Mouse (Mus musculus) stomach, embryonic 14.5 days (tissue): ENCODE measurements around the gene Inca1. TPM values are rescaled to one million over a fixed set of nuclear protein-coding genes. Genes with fewer than 3 reads are reported as not detected.

Experiments
- ATAC-seq: fragments of 200-750 bp; cut with Nextera tagmentation; 2 replicates; pipeline ENCODE4 v1.8.0; 2017; ENCODE audit warnings: low read depth, moderate TSS enrichment; ENCODE audit not compliant: insufficient number of reproducible peaks, insufficient read depth, low FRiP score
- H3K27ac ChIP-seq: fragments of 300-500 bp; sonication (generic); 2 replicates; pipeline ENCODE4 v1.5.1; 2014; ENCODE audit warnings: mild to moderate bottlenecking, low read length, moderate library complexity, mixed read lengths
- H3K27me3 ChIP-seq: fragments of 300-500 bp; sonication (generic); 2 replicates; pipeline ENCODE4 v1.6.1; 2014; ENCODE audit warnings: low read length, control low read depth, mixed read lengths; ENCODE audit not compliant: control insufficient read depth, insufficient read depth
- H3K36me3 ChIP-seq: fragments of 300-500 bp; sonication (generic); 2 replicates; pipeline ENCODE4 v1.6.1; 2014; ENCODE audit warnings: mild to moderate bottlenecking, control low read depth, low read length, moderate library complexity, mixed read lengths; ENCODE audit not compliant: control insufficient read depth, insufficient read depth
- H3K4me1 ChIP-seq: fragments of 300-500 bp; sonication (generic); 2 replicates; pipeline ENCODE4 v1.6.1; 2014; ENCODE audit warnings: low read length, control low read depth, mixed read lengths; ENCODE audit not compliant: control insufficient read depth, insufficient read depth
- H3K4me2 ChIP-seq: fragments of 300-500 bp; sonication (generic); replicated peaks from 2 replicates; pipeline ENCODE4 v1.6.1; 2014; ENCODE audit warnings: low read depth, low read length, control low read depth
- H3K4me3 ChIP-seq: fragments of 300-500 bp; sonication (generic); 2 replicates; pipeline ENCODE4 v1.5.1; 2014; ENCODE audit warnings: low read depth, low read length, control low read depth
- H3K9ac ChIP-seq: fragments of 300-500 bp; sonication (generic); replicated peaks from 2 replicates; pipeline ENCODE4 v1.6.1; 2014; ENCODE audit warnings: low read depth, mild to moderate bottlenecking, control low read depth, low read length, moderate library complexity, mixed read lengths
- H3K9me3 ChIP-seq: fragments of 300-500 bp; sonication (generic); 2 replicates; pipeline ENCODE4 v1.6.1; 2016; ENCODE audit warnings: low read depth, low read length, control low read depth; ENCODE audit not compliant: control insufficient read depth
- WGBS: fragments of 180-500 bp; shearing (Covaris S2); extraction: QIAGEN DNeasy Blood & Tissue Kit; methylation state at CpG from one replicate; pipeline ENCODE4 v1.1.7; 2014; 5-methylcytosine and 5-hydroxymethylcytosine counted together
- polyA plus RNA-seq: library from polyadenylated mRNA; unstranded; fragments of >200 nt; fragmentation: Nextera tagmentation; extraction: Ambion mirVana; gene quantifications from 2 replicates; pipeline ENCODE4 v1.2.1, GENCODE M21; 2014

The Inca1 gene
- polyA plus RNA-seq, 1 experiment from 2014 or later: 1.0 TPM

GRCm38 (mm10) chr11:70713222-70713621, 13.3 kb upstream of the Inca1 start:
- Histone ChIP-seq H3K36me3 (peaks cover 47% of the 10 kb centered on the region), H3K27me3 (no peaks in the 10 kb centered on the region), H3K9ac (no peak overlapping the region), H3K4me3 (no peak overlapping the region), H3K9me3 (no peaks in the 10 kb centered on the region), H3K4me2 (no peak overlapping the region), H3K27ac (no peak overlapping the region), H3K4me1 (no peaks in the 10 kb centered on the region)
- no peak for ATAC-seq
- WGBS: 78% methylated on average over 6 of the region's 6 CpGs

GRCm38 (mm10) chr11:70711026-70711425, 11.1 kb upstream of the Inca1 start:
- H3K4me3 ChIP-seq: no peak overlapping the region
- H3K9me3 ChIP-seq: no peaks in the 10 kb centered on the region
- H3K27me3 ChIP-seq: no peaks in the 10 kb centered on the region
- no peaks in the 10 kb centered on the region for H3K4me1 ChIP-seq
- 91% methylated on average over 10 of the region's 10 CpGs for WGBS
- H3K27ac ChIP-seq: no peak overlapping the region
- no peak overlapping the region for H3K9ac ChIP-seq
- H3K4me2 ChIP-seq: no peak overlapping the region
- no peak for ATAC-seq
- peaks cover 54% of the 10 kb centered on the region for H3K36me3 ChIP-seq

DNA sequence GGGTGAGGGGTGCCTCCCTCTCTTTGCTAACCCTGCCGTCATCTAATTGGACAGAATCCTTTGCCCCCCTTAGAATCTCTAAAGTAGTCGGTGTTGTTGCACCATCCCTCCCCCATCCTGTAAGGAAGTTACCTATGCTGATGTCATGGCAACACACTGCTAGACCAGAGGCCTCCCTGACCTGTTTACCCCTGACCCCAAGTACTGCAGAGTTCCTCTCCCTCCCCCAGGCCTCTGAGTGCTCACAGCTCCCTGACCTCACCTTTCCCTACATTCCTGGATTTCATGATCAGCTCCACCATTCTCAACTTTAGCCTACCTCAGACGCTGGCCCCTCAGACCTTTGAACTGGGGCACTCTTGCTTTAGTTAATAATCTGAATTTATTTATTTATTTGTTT, 6.2 kb upstream of the Inca1 start:
- peaks cover 77% of the 10 kb centered on the region for H3K36me3 ChIP-seq

GRCm38 (mm10) chr11:70702781-70703180, 2.8 kb upstream of the Inca1 start:
- 74% methylated on average over 6 of the region's 6 CpGs for WGBS

More for the DNA sequence above, 6.2 kb upstream of the Inca1 start:
- Histone ChIP-seq H3K4me1 (peaks cover 16% of the 10 kb centered on the region; the same call in 1 of the 2 replicates), H3K9me3 (no peaks in the 10 kb centered on the region), H3K4me3 (no peak overlapping the region), H3K27ac (no peak overlapping the region), H3K27me3 (no peaks in the 10 kb centered on the region), H3K4me2 (no peak overlapping the region), H3K9ac (no peak overlapping the region)
- ATAC-seq: no peak
- WGBS: 65% methylated on average over 3 of the region's 3 CpGs

GRCm38 (mm10) chr11:70701984-70702733, 2.2 kb upstream of the Inca1 start:
- Histone ChIP-seq H3K36me3 (peaks cover 40% of the 10 kb centered on the region), H3K9ac (no peak overlapping the region), H3K4me1 (peaks cover 18% of the 10 kb centered on the region; the same call in 1 of the 2 replicates), H3K4me2 (peak overlapping the region; percentile 84), H3K27me3 (no peaks in the 10 kb centered on the region), H3K9me3 (no peaks in the 10 kb centered on the region), H3K27ac (no peak overlapping the region), H3K4me3 (peak overlapping the region; percentile 93; the same call in 1 of the 2 replicates)
- 81% methylated on average over 6 of the region's 6 CpGs for WGBS
- ATAC-seq: no peak

More at GRCm38 (mm10) chr11:70702781-70703180, 2.8 kb upstream of the Inca1 start:
- ATAC-seq: no peak
- no peak overlapping the region for H3K9ac ChIP-seq
- H3K4me3 ChIP-seq: no peak overlapping the region
- H3K27me3 ChIP-seq: no peaks in the 10 kb centered on the region
- H3K27ac ChIP-seq: no peak overlapping the region
- H3K4me2 ChIP-seq: no peak overlapping the region
- H3K4me1 ChIP-seq: peaks cover 18% of the 10 kb centered on the region; the same call in 1 of the 2 replicates
- H3K9me3 ChIP-seq: no peaks in the 10 kb centered on the region
- peaks cover 47% of the 10 kb centered on the region for H3K36me3 ChIP-seq

GRCm38 (mm10) chr11:70701221-70701955, 1.4 kb upstream of the Inca1 start:
- Histone ChIP-seq H3K36me3 (peaks cover 33% of the 10 kb centered on the region), H3K4me3 (peak overlapping the region; percentile 93), H3K4me1 (peaks cover 18% of the 10 kb centered on the region; the same call in 1 of the 2 replicates), H3K4me2 (peak overlapping the region; percentile 84), H3K27me3 (no peaks in the 10 kb centered on the region), H3K9ac (peak overlapping the region; percentile 92), H3K9me3 (no peaks in the 10 kb centered on the region), H3K27ac (no peak overlapping the region)
- 4% methylated on average over 10 of the region's 10 CpGs for WGBS
- ATAC-seq: no peak

- Histone ChIP-seq H3K9me3 (no peaks in the 10 kb centered on the region), H3K27ac (peak overlapping the region; percentile 94), H3K4me3 (peak overlapping the region; percentile 93), H3K9ac (peak overlapping the region; percentile 92), H3K4me2 (peak overlapping the region; percentile 84), H3K36me3 (peaks cover 25% of the 10 kb centered on the region), H3K4me1 (peaks cover 18% of the 10 kb centered on the region; the same call in 1 of the 2 replicates), H3K27me3 (no peaks in the 10 kb centered on the region)
- ATAC-seq: peak; percentile 35; the same call in 1 of the 2 replicates
- under 1% methylated on average over 34 of the region's 34 CpGs for WGBS
Observed at GRCm38 (mm10) chr11:70700613-70701012, 658 bp upstream of the Inca1 start.

DNA sequence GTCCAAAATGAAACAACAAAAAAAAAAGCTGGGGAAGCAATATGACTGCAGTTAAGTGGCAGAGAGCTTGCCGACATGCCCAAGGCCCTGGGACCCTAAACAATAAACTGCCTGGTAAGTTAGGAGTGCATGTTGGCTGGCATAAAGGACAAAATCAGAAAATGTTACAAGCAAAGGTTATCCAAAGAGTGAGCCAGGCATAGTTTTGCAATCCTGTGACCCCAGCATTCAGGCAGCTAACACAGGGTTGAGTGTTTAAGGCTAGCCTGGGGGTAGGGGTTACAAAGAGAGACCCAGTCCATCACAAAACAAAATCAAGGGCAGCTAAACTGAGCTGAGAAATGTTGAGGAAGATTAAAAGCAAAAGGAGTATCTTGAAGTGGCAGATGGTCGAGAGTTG, 904 bp downstream of the Inca1 start:
- H3K36me3 ChIP-seq: peaks cover 10% of the 10 kb centered on the region
- H3K9ac ChIP-seq: no peak overlapping the region
- ATAC-seq: no peak
- 76% methylated on average over 2 of the region's 2 CpGs for WGBS
- H3K4me1 ChIP-seq: peaks cover 18% of the 10 kb centered on the region; the same call in 1 of the 2 replicates
- H3K4me3 ChIP-seq: no peak overlapping the region
- H3K4me2 ChIP-seq: no peak overlapping the region
- H3K27ac ChIP-seq: no peak overlapping the region
- H3K27me3 ChIP-seq: no peaks in the 10 kb centered on the region
- H3K9me3 ChIP-seq: no peaks in the 10 kb centered on the region
